Mouse (Mus musculus): ENCODE measurements at regions not wholly inside any gene's neighbourhood (a gene's known extent, or its start where the extent isn't known, plus 50 kb on each side); places are given as distances from the start of the nearest gene placed in this dataset.

GRCm38 (mm10) chr3:140348670-140349069 is 863.5 kb downstream of the Pdha2 start:
- no peak overlapping the region for H3K4me2 ChIP-seq (ENCODE audit: low read length)
- H3K9ac ChIP-seq (replicated peaks; ENCODE audit: low read length) = no peak overlapping the region
- no peaks in the 10 kb centered on the region for H3K9me3 ChIP-seq (ENCODE audit: control insufficient read depth, low read length)
- ATAC-seq (ENCODE audit: low FRiP score, low TSS enrichment) (0 out of 2 replicates have a peak, but pooled peaks have one; percentile 17), DNase-seq (peak; percentile 33)
- WGBS = 39% methylated on average over 3 of the region's 3 CpGs
- H3K4me1 ChIP-seq (ENCODE audit: control insufficient read depth, insufficient read depth, low read length) = no peaks in the 10 kb centered on the region
- no peaks in the 10 kb centered on the region for H3K36me3 ChIP-seq (ENCODE audit: control insufficient read depth, insufficient read depth, low read length)
- no peak overlapping the region for H3K27ac ChIP-seq (replicated peaks; ENCODE audit: low read depth, low read length)
- no peaks in the 10 kb centered on the region for H3K27me3 ChIP-seq (ENCODE audit: control insufficient read depth, insufficient read depth, low read length)
- H3K4me3 ChIP-seq (replicated peaks; ENCODE audit: low read depth, low read length) = no peak overlapping the region

GRCm38 (mm10) chr3:140340631-140341030 is 871.5 kb downstream of the Pdha2 start:
- WGBS = 48% methylated on average over 6 of the region's 6 CpGs
- H3K4me2 ChIP-seq (ENCODE audit: low read length) = no peak overlapping the region
- H3K36me3 ChIP-seq (ENCODE audit: control insufficient read depth, insufficient read depth, low read length) = no peaks in the 10 kb centered on the region
- no peak overlapping the region for H3K4me3 ChIP-seq (replicated peaks; ENCODE audit: low read depth, low read length)
- ATAC-seq (ENCODE audit: low FRiP score, low TSS enrichment) (peak; percentile 48; the same call in 1 of the 2 replicates), DNase-seq (peak; percentile 59)
- H3K9me3 ChIP-seq (ENCODE audit: control insufficient read depth, low read length) = no peaks in the 10 kb centered on the region
- H3K27ac ChIP-seq (replicated peaks; ENCODE audit: low read depth, low read length) = no peak overlapping the region
- H3K4me1 ChIP-seq (ENCODE audit: control insufficient read depth, insufficient read depth, low read length) = 0 out of 2 replicates have a peak, but pooled peaks cover 4% of the 10 kb centered on the region
- no peak overlapping the region for H3K9ac ChIP-seq (replicated peaks; ENCODE audit: low read length)
- H3K27me3 ChIP-seq (ENCODE audit: control insufficient read depth, insufficient read depth, low read length) = no peaks in the 10 kb centered on the region

- 61% methylated on average over 2 of the region's 2 CpGs for WGBS
- Histone ChIP-seq H3K36me3 (ENCODE audit: control insufficient read depth, insufficient read depth, low read length) (no peaks in the 10 kb centered on the region), H3K27ac (replicated peaks; ENCODE audit: low read depth, low read length) (no peak overlapping the region), H3K4me2 (ENCODE audit: low read length) (no peak overlapping the region), H3K9ac (replicated peaks; ENCODE audit: low read length) (no peak overlapping the region), H3K4me3 (replicated peaks; ENCODE audit: low read depth, low read length) (no peak overlapping the region), H3K4me1 (ENCODE audit: control insufficient read depth, insufficient read depth, low read length) (no peaks in the 10 kb centered on the region), H3K9me3 (ENCODE audit: control insufficient read depth, low read length) (no peaks in the 10 kb centered on the region), H3K27me3 (ENCODE audit: control insufficient read depth, insufficient read depth, low read length) (no peaks in the 10 kb centered on the region)
- ATAC-seq (ENCODE audit: low FRiP score, low TSS enrichment) (no peak), DNase-seq (no peak)
These were observed 898.4 kb downstream of the Pdha2 start for GRCm38 (mm10) chr3:140313795-140314194.

- H3K27me3 ChIP-seq (ENCODE audit: control insufficient read depth, insufficient read depth, low read length) = no peaks in the 10 kb centered on the region
- WGBS = 95% methylated on average over 2 of the region's 2 CpGs
- H3K9ac ChIP-seq (replicated peaks; ENCODE audit: low read length) = no peak overlapping the region
- DNase-seq (no peak), ATAC-seq (ENCODE audit: low FRiP score, low TSS enrichment) (no peak)
- H3K9me3 ChIP-seq (ENCODE audit: control insufficient read depth, low read length) = no peaks in the 10 kb centered on the region
- H3K4me1 ChIP-seq (ENCODE audit: control insufficient read depth, insufficient read depth, low read length) = no peaks in the 10 kb centered on the region
- no peak overlapping the region for H3K4me3 ChIP-seq (replicated peaks; ENCODE audit: low read depth, low read length)
- H3K4me2 ChIP-seq (ENCODE audit: low read length) = no peak overlapping the region
- no peaks in the 10 kb centered on the region for H3K36me3 ChIP-seq (ENCODE audit: control insufficient read depth, insufficient read depth, low read length)
- no peak overlapping the region for H3K27ac ChIP-seq (replicated peaks; ENCODE audit: low read depth, low read length)
These were observed 912.8 kb downstream of the Pdha2 start for GRCm38 (mm10) chr3:140299364-140299763.
